ENCODE assay signal across 28 mouse cellular contexts in the genomic region with DNA sequence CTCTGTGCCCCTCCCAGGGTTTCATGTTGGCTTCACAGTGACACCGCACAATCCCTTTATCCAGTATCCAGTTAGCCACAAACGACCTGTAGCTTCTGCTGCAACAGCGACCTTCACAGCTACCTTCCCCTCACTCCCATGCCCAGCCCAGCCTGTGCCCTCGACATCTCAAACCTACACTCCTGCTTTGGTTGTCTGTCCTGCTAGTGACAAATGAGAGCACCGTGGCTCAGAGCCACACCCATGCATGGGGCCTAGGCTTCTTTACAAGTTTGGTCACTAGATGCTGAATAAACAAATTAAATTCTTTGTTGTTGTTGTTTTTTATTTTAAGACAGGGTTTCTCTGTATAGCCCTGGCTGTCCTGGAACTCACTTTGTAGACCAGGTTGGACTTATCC. TPM values are rescaled to one million over a fixed set of nuclear protein-coding genes. Genes with fewer than 3 reads are reported as not detected.
DNase-seq lines count a peak whose midpoint lies in the region; ATAC-seq lines count a peak whose summit lies in the region.
"Had no signal": no experiment of that assay in that cellular context is flagged by ENCODE, and none has a peak within 500 bp of the region (broad histone marks: within the 10 kb centered on the region; RNA-seq: fewer than 3 reads in every experiment).

No protein-coding gene starts in this region.

- H3K36me3 ChIP-seq in liver, embryonic 11.5 days (ENCODE audit: control insufficient read depth, insufficient read depth, low read length): no peaks in the 10 kb centered on the region
- no peaks in the 10 kb centered on the region for H3K36me3 ChIP-seq in liver, embryonic 16.5 days (ENCODE audit: control insufficient read depth, insufficient read depth)
- H3K36me3 ChIP-seq: hindbrain, embryonic 10.5 days; limb, embryonic 12.5 days; midbrain, embryonic 12.5 days had no signal

- no peak overlapping the region for H3K27ac ChIP-seq in liver, embryonic 11.5 days (ENCODE audit: low read depth, low read length)
- H3K27ac ChIP-seq in liver, embryonic 16.5 days (ENCODE audit: low read length): 0 out of 2 replicates have a peak overlapping the region, but pooled peaks have one; percentile 43
- H3K27ac ChIP-seq: forebrain, embryonic 13.5 days; hindbrain, embryonic 10.5 days; kidney, postnatal 0 days; limb, embryonic 12.5 days; midbrain, embryonic 12.5 days; neural tube, embryonic 12.5 days had no signal

- peaks cover 26% of the 10 kb centered on the region for H3K4me1 ChIP-seq in liver, embryonic 11.5 days (replicated peaks; ENCODE audit: control insufficient read depth, insufficient read depth, low read length)
- peaks cover 39% of the 10 kb centered on the region for H3K4me1 ChIP-seq in liver, embryonic 16.5 days (ENCODE audit: control insufficient read depth, low read depth, low read length)

- peak; percentile 48; the same call in 1 of the 2 replicates for ATAC-seq in liver, embryonic 11.5 days (replicated peaks; ENCODE audit: low FRiP score)
- peak; percentile 39; the same call in 1 of the 2 replicates for ATAC-seq in liver, embryonic 16.5 days (ENCODE audit: low read depth)
- ATAC-seq: forebrain, embryonic 13.5 days; hindbrain, embryonic 16.5 days; lung, postnatal 0 days had no signal

- H3K27me3 ChIP-seq in liver, embryonic 11.5 days (replicated peaks; ENCODE audit: control insufficient read depth, insufficient read depth, low read length): no peaks in the 10 kb centered on the region
- no peaks in the 10 kb centered on the region for H3K27me3 ChIP-seq in liver, embryonic 16.5 days (ENCODE audit: control insufficient read depth, insufficient read depth, low read depth, low read length)
- H3K27me3 ChIP-seq: CH12.LX; megakaryocyte, embryonic 14.5 days; neural tube, embryonic 12.5 days had no signal

- peak; percentile 24 for DNase-seq in cerebellum, adult 11-12 months
- DNase-seq in cerebellum, postnatal 10 days: no peak
- DNase-seq in heart, adult 11 months: peak; percentile 87
- no peak for DNase-seq in heart, adult 18-20 months
- DNase-seq in liver, embryonic 11.5 days (ENCODE audit: low spot score): no peak
- DNase-seq in thymus, postnatal 14 days: no peak
- no peak for DNase-seq in frontal cortex, postnatal 36 days (ENCODE audit: low spot score in 2 of 2)
- DNase-seq: adrenal gland, postnatal 14 days; cerebellum, postnatal 14 days; gastrocnemius, postnatal 36 days; heart, postnatal 14 days; kidney, adult 8-10 months; kidney, postnatal 4 days; lung, adult 18-20 months; lung, postnatal 4 days; right cerebral cortex, adult 18-20 months had no signal

- WGBS in liver, embryonic 11.5 days: 52% methylated on average over 5 of the region's 5 CpGs
- 47% methylated on average over 5 of the region's 5 CpGs for WGBS in liver, embryonic 16.5 days (ENCODE audit: insufficient replicate concordance)

- H3K9ac ChIP-seq in liver, embryonic 11.5 days (ENCODE audit: low read depth, low read length): peak overlapping the region; percentile 25; the same call in 1 of the 2 replicates
- 0 out of 2 replicates have a peak overlapping the region, but pooled peaks have one; percentile 10 for H3K9ac ChIP-seq in liver, embryonic 16.5 days (ENCODE audit: low read depth, low read length)
- H3K9ac ChIP-seq: forebrain, embryonic 13.5 days; limb, embryonic 12.5 days; midbrain, embryonic 12.5 days; neural tube, embryonic 12.5 days had no signal

- H3K9me3 ChIP-seq in liver, embryonic 11.5 days (ENCODE audit: control insufficient read depth, low read length): no peaks in the 10 kb centered on the region
- no peaks in the 10 kb centered on the region for H3K9me3 ChIP-seq in liver, embryonic 16.5 days (replicated peaks; ENCODE audit: control insufficient read depth, low read length)
- H3K9me3 ChIP-seq: forebrain, embryonic 13.5 days; hindbrain, embryonic 10.5 days; limb, embryonic 12.5 days; megakaryocyte, embryonic 14.5 days; midbrain, embryonic 12.5 days; neural tube, embryonic 12.5 days had no signal

- peak overlapping the region; percentile 22 for H3K4me2 ChIP-seq in liver, embryonic 11.5 days
- H3K4me2 ChIP-seq in liver, embryonic 16.5 days (ENCODE audit: low read depth, low read length): peak overlapping the region; percentile 24
- H3K4me2 ChIP-seq: forebrain, embryonic 13.5 days; limb, embryonic 12.5 days; midbrain, embryonic 12.5 days; neural tube, embryonic 12.5 days had no signal

- H3K4me3 ChIP-seq in liver, embryonic 11.5 days (ENCODE audit: low read depth, low read length): no peak overlapping the region
- no peak overlapping the region for H3K4me3 ChIP-seq in liver, embryonic 16.5 days (ENCODE audit: low read depth, low read length)
- H3K4me3 ChIP-seq: forebrain, embryonic 13.5 days; hindbrain, embryonic 10.5 days; limb, embryonic 12.5 days; megakaryocyte, embryonic 14.5 days; midbrain, embryonic 12.5 days; myocyte; neural tube, embryonic 12.5 days had no signal

RNA-seq across cellular contexts. Expression of a gene that starts 3.9 kb away (rescaled TPM):
- total RNA-seq in heart, adult 18-20 months (2021): 10 to 100 TPM; 87.8 to 97.2 TPM
- polyA plus RNA-seq in liver, embryonic 11.5 days (2014; fragmentation: Nextera tagmentation; extraction: Ambion mirVana): 31.9 and 32.3 TPM in 2 replicates
- polyA plus RNA-seq in liver, embryonic 16.5 days (2015; fragmentation: Nextera tagmentation; extraction: Ambion mirVana): 30.8 and 33.2 TPM in 2 replicates

RNA-seq across cellular contexts. Expression of a gene that starts 14.4 kb away (rescaled TPM):
- 10 to 100 TPM; 23.1 to 26.4 TPM for total RNA-seq in heart, adult 18-20 months (2021)
- 52.7 and 55.2 TPM in 2 replicates for polyA plus RNA-seq in liver, embryonic 11.5 days (2014; fragmentation: Nextera tagmentation; extraction: Ambion mirVana)
- 28.9 and 29.9 TPM in 2 replicates for polyA plus RNA-seq in liver, embryonic 16.5 days (2015; fragmentation: Nextera tagmentation; extraction: Ambion mirVana)

RNA-seq across cellular contexts. Expression of a gene that starts 17.2 kb away (rescaled TPM):
- total RNA-seq in heart, adult 18-20 months (2021): 100 to 1,000 TPM; 185 to 190 TPM
- 162 and 177 TPM in 2 replicates for polyA plus RNA-seq in liver, embryonic 11.5 days (2014; fragmentation: Nextera tagmentation; extraction: Ambion mirVana)
- polyA plus RNA-seq in liver, embryonic 16.5 days (2015; fragmentation: Nextera tagmentation; extraction: Ambion mirVana): 102 and 108 TPM in 2 replicates

RNA-seq across cellular contexts. Expression of a gene that starts 17.3 kb away (rescaled TPM):
- total RNA-seq in heart, adult 18-20 months (2021): 10 to 100 TPM; 13.7 to 16.4 TPM
- polyA plus RNA-seq in liver, embryonic 11.5 days (2014; fragmentation: Nextera tagmentation; extraction: Ambion mirVana): 137 and 152 TPM in 2 replicates
- 37.9 and 41.0 TPM in 2 replicates for polyA plus RNA-seq in liver, embryonic 16.5 days (2015; fragmentation: Nextera tagmentation; extraction: Ambion mirVana)

RNA-seq across cellular contexts. Expression of a gene that starts 32.4 kb away (rescaled TPM):
- total RNA-seq in heart, adult 18-20 months (2021): 1 to 10 TPM; 5.0 to 5.3 TPM
- 15.1 and 16.8 TPM in 2 replicates for polyA plus RNA-seq in liver, embryonic 11.5 days (2014; fragmentation: Nextera tagmentation; extraction: Ambion mirVana)
- 7.6 and 8.4 TPM in 2 replicates for polyA plus RNA-seq in liver, embryonic 16.5 days (2015; fragmentation: Nextera tagmentation; extraction: Ambion mirVana)

Comparison
In these comparisons a context has a peak if more than half of its experiments do, and no peak if none do; other contexts are left out.
1. DNase-seq: peak in cerebellum, adult 11-12 months (single experiment) and heart, adult 11 months (single experiment); none in cerebellum, postnatal 10 days (0 of 2), heart, adult 18-20 months (0 of 2), liver, embryonic 11.5 days (single experiment), thymus, postnatal 14 days (single experiment) and frontal cortex, postnatal 36 days (0 of 2).